Mouse (Mus musculus) hindbrain, postnatal 0 days (tissue): Measurements from ENCODE around the gene Alad. TPM values are rescaled to one million over a fixed set of nuclear protein-coding genes. Genes with fewer than 3 reads are reported as not detected.

ENCODE experiments used
- ATAC-seq: fragments of 200-750 bp; cut with Nextera tagmentation; 2 replicates; pipeline ENCODE4 v1.8.0; 2017; ENCODE audit warnings: mild to moderate bottlenecking, moderate TSS enrichment, moderate library complexity
- DNase-seq: peaks from one replicate; pipeline ENCODE4 v3.0.0-alpha.2; 2015; ENCODE audit warnings: low spot score
- H3K27ac ChIP-seq: fragments of 300-500 bp; sonication (generic); 2 replicates; pipeline ENCODE4 v1.5.1; 2014; ENCODE audit warnings: mild to moderate bottlenecking
- H3K27me3 ChIP-seq: fragments of 300-500 bp; sonication (generic); 2 replicates; pipeline ENCODE4 v1.6.1; 2014; ENCODE audit warnings: low read length, mixed read lengths; ENCODE audit not compliant: insufficient read depth
- H3K36me3 ChIP-seq: fragments of 300-500 bp; sonication (generic); 2 replicates; pipeline ENCODE4 v1.6.1; 2014; ENCODE audit warnings: low read length, mixed read lengths; ENCODE audit not compliant: insufficient read depth
- H3K4me1 ChIP-seq: fragments of 300-500 bp; sonication (generic); 2 replicates; pipeline ENCODE4 v1.6.1; 2014; ENCODE audit warnings: antibody characterized with exemption, low read length, mixed read lengths; ENCODE audit not compliant: insufficient read depth
- H3K4me2 ChIP-seq: fragments of 300-500 bp; sonication (generic); 2 replicates; pipeline ENCODE4 v1.6.1; 2014; ENCODE audit warnings: low read depth, mild to moderate bottlenecking, low read length, moderate library complexity, mixed read lengths
- H3K4me3 ChIP-seq: fragments of 300-500 bp; sonication (generic); 2 replicates; pipeline ENCODE4 v1.5.1; 2014; ENCODE audit warnings: low read length
- H3K9ac ChIP-seq: fragments of 300-500 bp; sonication (generic); replicated peaks from 2 replicates; pipeline ENCODE4 v1.6.1; 2014; ENCODE audit warnings: mild to moderate bottlenecking, low read length, moderate library complexity, mixed read lengths
- H3K9me3 ChIP-seq: fragments of 300-500 bp; sonication (generic); 2 replicates; pipeline ENCODE4 v1.6.1; 2016; ENCODE audit warnings: low read length, mixed read lengths
- CTCF ChIP-seq: IDR thresholded peaks from 2 replicates; pipeline ENCODE4 v1.5.1; 2016; ENCODE audit warnings: antibody characterized with exemption, control low read depth, low read depth
- WGBS: fragments of 180-500 bp; shearing (Covaris S2); extraction: QIAGEN DNeasy Blood & Tissue Kit; methylation state at CpG from one replicate; pipeline ENCODE4 v1.1.7; 2014; 5-methylcytosine and 5-hydroxymethylcytosine counted together
- polyA plus RNA-seq: library from polyadenylated mRNA; unstranded; fragments of >200 nt; fragmentation: Nextera tagmentation; extraction: Ambion mirVana; gene quantifications from 2 replicates; pipeline ENCODE4 v1.2.1, GENCODE M21; 2015
- total RNA-seq: library from RNA; depleted of rRNA; stranded (reverse); fragments of >200 nt; gene quantifications from 2 replicates; pipeline ENCODE4 v1.2.3, GENCODE M21; 2014

The Alad gene
- total and polyA plus RNA-seq, 2 experiments from 2014 or later = 50.9 to 70.5 TPM

- Histone ChIP-seq H3K36me3 (no peaks in the 10 kb centered on the region), H3K4me3 (no peak overlapping the region), H3K27ac (no peak overlapping the region), H3K27me3 (no peaks in the 10 kb centered on the region), H3K4me1 (0 out of 2 replicates have a peak, but pooled peaks cover 7% of the 10 kb centered on the region), H3K9ac (no peak overlapping the region), H3K4me2 (no peak overlapping the region), H3K9me3 (no peaks in the 10 kb centered on the region)
- WGBS = 85% methylated on average over 4 of the region's 4 CpGs
- DNase-seq = no peak
- ATAC-seq = no peak
- no peak for TF ChIP-seq CTCF
Measured at GRCm38 (mm10) chr4:62527655-62528054, 7.9 kb upstream of the Alad start.

DNA sequence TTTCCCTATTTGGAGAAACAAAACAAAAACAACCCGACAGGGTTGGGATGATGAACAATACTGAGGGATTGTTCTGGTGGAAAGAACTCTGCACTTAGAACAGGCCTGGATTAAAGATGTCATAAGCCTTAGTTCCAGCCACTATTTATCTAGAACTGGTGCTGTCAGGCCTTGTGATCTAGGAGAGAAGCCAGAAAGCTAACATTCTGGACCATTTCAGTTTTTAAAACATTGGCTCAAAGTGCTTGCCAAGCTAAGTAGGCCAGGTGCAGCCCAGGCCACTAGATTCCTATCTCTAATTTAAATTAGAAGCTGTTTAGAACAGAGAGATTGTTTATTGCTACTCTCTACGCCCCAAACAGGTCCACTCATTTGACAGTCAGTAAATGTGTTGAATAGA, 6.5 kb upstream of the Alad start:
- Histone ChIP-seq H3K27me3 (no peaks in the 10 kb centered on the region), H3K36me3 (no peaks in the 10 kb centered on the region), H3K9me3 (no peaks in the 10 kb centered on the region), H3K27ac (no peak overlapping the region), H3K9ac (no peak overlapping the region), H3K4me3 (no peak overlapping the region), H3K4me2 (no peak overlapping the region), H3K4me1 (0 out of 2 replicates have a peak, but pooled peaks cover 7% of the 10 kb centered on the region)
- ATAC-seq (no peak), DNase-seq (no peak)
- no peak for TF ChIP-seq CTCF
- 69% methylated on average over 2 of the region's 2 CpGs for whole genome bisulfite sequencing

DNA sequence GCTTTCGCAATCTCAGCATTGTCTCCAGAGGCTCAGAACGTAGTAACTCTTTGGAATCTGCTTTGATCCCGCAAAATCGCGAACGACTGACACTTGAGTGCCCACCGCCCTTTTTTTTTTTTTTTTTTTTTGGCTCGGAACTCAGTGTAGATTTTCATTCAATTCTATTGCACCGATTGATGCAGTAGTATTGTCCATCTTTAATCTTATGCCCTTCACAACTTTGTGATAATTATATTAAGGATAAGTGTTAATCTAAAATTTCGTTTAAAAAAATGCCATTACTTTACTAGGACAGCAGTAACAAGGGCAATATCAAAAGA, 5.7 kb upstream of the Alad start:
- Histone ChIP-seq H3K27me3 (no peaks in the 10 kb centered on the region), H3K9me3 (no peaks in the 10 kb centered on the region), H3K4me3 (peak overlapping the region; percentile 82), H3K9ac (peak overlapping the region; percentile 85; the same call in 1 of the 2 replicates), H3K36me3 (no peaks in the 10 kb centered on the region), H3K4me2 (peak overlapping the region; percentile 92), H3K4me1 (0 out of 2 replicates have a peak, but pooled peaks cover 7% of the 10 kb centered on the region), H3K27ac (no peak overlapping the region)
- DNase-seq (no peak), ATAC-seq (no peak)
- TF ChIP-seq CTCF = no peak
- WGBS = under 1% methylated on average over 10 of the region's 10 CpGs

- Histone ChIP-seq H3K27ac (peak within 1 kb of the TSS; percentile 98), H3K36me3 (no peaks in the 10 kb centered on the region), H3K4me3 (peak within 1 kb of the TSS; percentile 82), H3K9ac (peak within 1 kb of the TSS; percentile 85), H3K4me2 (peak within 1 kb of the TSS; percentile 92), H3K4me1 (0 out of 2 replicates have a peak, but pooled peaks cover 7% of the 10 kb centered on the region), H3K27me3 (no peaks in the 10 kb centered on the region), H3K9me3 (no peaks in the 10 kb centered on the region)
- no peak; the same call in 1 of the 2 replicates for TF ChIP-seq CTCF
- ATAC-seq (peak; percentile 98), DNase-seq (peak; percentile 99)
- under 1% methylated on average over 59 of the region's 59 CpGs for WGBS
Measured at GRCm38 (mm10) chr4:62524651-62525488, 5.2 kb upstream of the Alad start, which contains the start of the genes Pole3 and 4933430I17Rik. Pole3 (minus strand) TSS chr4:62525068. 4933430I17Rik (plus strand) TSS chr4:62525369.

DNA sequence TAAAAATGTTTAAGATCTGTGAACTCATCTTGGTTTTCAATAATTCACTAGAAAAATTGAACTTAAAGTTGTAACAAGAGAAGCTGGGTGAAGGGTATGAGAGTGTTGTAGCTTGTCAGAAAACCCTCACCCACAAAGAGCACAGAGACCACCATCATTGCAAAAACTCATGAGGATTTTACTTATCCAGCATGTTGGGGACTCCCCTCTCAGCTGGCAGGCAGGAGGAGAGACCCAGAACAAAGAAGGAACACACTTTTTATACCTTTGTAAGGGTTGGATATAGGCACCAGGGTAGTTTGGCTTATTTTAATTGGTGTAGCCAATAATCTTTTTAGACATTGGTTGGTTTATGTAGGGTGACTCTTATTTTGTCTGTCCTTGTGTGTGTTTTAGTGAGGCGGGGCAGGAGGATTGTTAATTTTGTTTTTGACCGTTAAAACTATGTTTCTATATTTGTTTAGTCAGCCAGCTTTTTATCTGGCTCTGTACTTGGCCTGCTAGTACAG, 1.2 kb upstream of the Alad start:
- no peaks in the 10 kb centered on the region for H3K36me3 ChIP-seq
- no peaks in the 10 kb centered on the region for H3K9me3 ChIP-seq
- 85% methylated on average over 2 of the region's 2 CpGs for WGBS
- DNase-seq (no peak), ATAC-seq (no peak)
- H3K4me1 ChIP-seq = 0 out of 2 replicates have a peak, but pooled peaks cover 16% of the 10 kb centered on the region
- H3K9ac ChIP-seq = no peak overlapping the region
- H3K27ac ChIP-seq = no peak overlapping the region
- H3K4me3 ChIP-seq = no peak overlapping the region
- no peak overlapping the region for H3K4me2 ChIP-seq
- TF ChIP-seq CTCF = no peak
- H3K27me3 ChIP-seq = no peaks in the 10 kb centered on the region

DNA sequence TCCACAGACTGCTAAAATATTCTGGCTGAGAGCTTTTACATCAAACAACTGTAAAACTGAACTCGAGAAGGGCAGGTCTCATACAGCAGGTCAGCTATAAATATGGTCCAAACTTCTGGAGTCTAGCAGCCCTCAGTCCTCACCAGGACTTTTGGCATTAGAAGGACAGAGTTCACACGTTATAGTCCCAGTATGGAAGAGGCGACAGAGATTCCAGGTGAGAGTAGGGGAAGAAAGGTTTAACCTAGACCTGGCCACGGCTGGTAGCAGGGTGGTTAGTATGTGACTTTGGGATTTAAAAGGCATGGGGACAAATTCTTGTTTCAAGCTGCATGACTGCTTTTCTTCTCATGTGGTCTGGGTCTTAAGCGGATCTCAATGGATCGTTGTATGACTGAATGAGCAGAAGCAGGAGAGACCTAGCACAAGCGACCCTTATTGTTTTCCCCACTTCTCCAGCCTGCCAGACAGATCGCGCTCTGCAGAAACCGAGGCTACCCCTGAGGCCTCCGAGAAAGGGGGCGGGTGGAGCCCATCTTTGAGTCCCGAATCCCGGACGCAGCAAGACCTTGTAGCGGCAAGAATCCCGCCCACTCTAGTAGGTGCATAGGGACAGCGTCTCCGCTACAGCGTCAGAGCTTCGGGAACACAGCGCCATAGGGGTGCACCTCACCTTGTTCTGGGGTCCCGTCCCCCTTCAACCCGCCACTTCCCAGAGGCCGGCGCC, 433 bp downstream of the Alad start:
- Histone ChIP-seq H3K27me3 (no peaks in the 10 kb centered on the region), H3K36me3 (no peaks in the 10 kb centered on the region), H3K4me1 (0 out of 2 replicates have a peak, but pooled peaks cover 12% of the 10 kb centered on the region), H3K4me2 (peak overlapping the region; percentile 82), H3K27ac (peak overlapping the region; percentile 79), H3K9ac (peak overlapping the region; percentile 76), H3K9me3 (no peaks in the 10 kb centered on the region), H3K4me3 (peak overlapping the region; percentile 85)
- ATAC-seq (peak; percentile 77), DNase-seq (no peak)
- TF ChIP-seq CTCF = no peak
- WGBS = 2% methylated on average over 26 of the region's 26 CpGs
